Mouse (Mus musculus) CH12.LX (cell line): Measurements from ENCODE around the gene Tnfrsf22. TPM values are rescaled to one million over a fixed set of nuclear protein-coding genes. Genes with fewer than 3 reads are reported as not detected.
"Not testable (repeated sequence)": the region's sequence is repeated elsewhere in the genome, so short reads cannot be mapped to it uniquely, and the experiment has no call there.

Experiments
- DNase-seq: peaks from one replicate; pipeline ENCODE4 v3.0.0-alpha.2; 2013; ENCODE audit errors: extremely low read depth
- H3K27ac ChIP-seq: 2 replicates; pipeline ENCODE4 v1.5.1; 2012; ENCODE audit warnings: low read depth, mild to moderate bottlenecking, control low read depth, moderate library complexity; ENCODE audit not compliant: insufficient read depth
- H3K27me3 ChIP-seq: replicated peaks from 2 replicates; pipeline ENCODE3; 2012; ENCODE audit warnings: inconsistent platforms
- H3K36me3 ChIP-seq, 2 experiments: replicated peaks in 1 of 2; 2 replicates each; pipeline versions ENCODE3 to v1.6.1; 2012; ENCODE audit warnings: inconsistent platforms in 1 of 2, low read length in 1 of 2, mild to moderate bottlenecking in 1 of 2, mixed read lengths in 1 of 2, moderate library complexity in 1 of 2; ENCODE audit not compliant: control insufficient read depth in 1 of 2, insufficient read depth in 1 of 2
- H3K4me1 ChIP-seq, 2 experiments: 2 replicates each; pipeline ENCODE4 v1.6.1; 2012; ENCODE audit warnings: inconsistent platforms in 1 of 2, moderate library complexity in 1 of 2; ENCODE audit not compliant: insufficient read depth in 2 of 2, control insufficient read depth in 1 of 2
- H3K4me2 ChIP-seq: 2 replicates; pipeline ENCODE4 v1.6.1; 2012; ENCODE audit warnings: low read depth, mild to moderate bottlenecking, control low read depth; ENCODE audit not compliant: poor library complexity, insufficient read depth, severe bottlenecking
- H3K4me3 ChIP-seq, 3 experiments: fragments of 150-350 bp in 1 of 3; sonication (generic) in 1 of 3; replicated peaks in 1 of 3; 2 replicates each; pipeline versions ENCODE3 to v1.5.1; 2011 to 2012; ENCODE audit warnings: low read depth in 2 of 3, low read length in 2 of 3, mild to moderate bottlenecking in 2 of 3, moderate library complexity in 2 of 3, control low read depth in 1 of 3, improper control_type of control experiment in 1 of 3, inconsistent platforms in 1 of 3, mixed read lengths in 1 of 3; ENCODE audit not compliant: poor library complexity in 1 of 3
- H3K79me2 ChIP-seq: replicated peaks from 2 replicates; pipeline ENCODE4 v1.6.1; 2012; ENCODE audit warnings: mild to moderate bottlenecking, moderate library complexity; ENCODE audit not compliant: control insufficient read depth, poor library complexity, insufficient read depth, severe bottlenecking; ENCODE audit errors: extremely low read depth
- H3K9ac ChIP-seq: 2 replicates; pipeline ENCODE4 v1.6.1; 2012; ENCODE audit warnings: low read depth, mild to moderate bottlenecking, control low read depth, moderate library complexity; ENCODE audit not compliant: insufficient read depth
- H3K9me3 ChIP-seq: replicated peaks from 2 replicates; pipeline ENCODE3; 2012; ENCODE audit warnings: low read length, inconsistent platforms, mixed read lengths
- BHLHE40 ChIP-seq: IDR thresholded peaks from 2 replicates; pipeline ENCODE4 v1.6.1; 2011; ENCODE audit warnings: mild to moderate bottlenecking, low read depth, low read length, improper control_type of control experiment
- E2F4 ChIP-seq: IDR thresholded peaks from 2 replicates; pipeline ENCODE4 v1.6.1; 2011; ENCODE audit warnings: low read depth, low read length, improper control_type of control experiment; ENCODE audit not compliant: insufficient replicate concordance
- ELF1 ChIP-seq: IDR thresholded peaks from 2 replicates; pipeline ENCODE4 v1.6.1; 2014; ENCODE audit warnings: low read depth, mild to moderate bottlenecking, inconsistent platforms, low read length, improper control_type of control experiment
- ETS1 ChIP-seq: conservative IDR thresholded peaks from 2 replicates; pipeline ENCODE4 v1.6.1; 2012; ENCODE audit warnings: low read depth, mild to moderate bottlenecking, inconsistent platforms, low read length, improper control_type of control experiment, moderate library complexity
- GABPA ChIP-seq: IDR thresholded peaks from 2 replicates; pipeline ENCODE4 v1.6.1; 2012; ENCODE audit warnings: low read depth, low read length, improper control_type of control experiment, inconsistent platforms; ENCODE audit not compliant: insufficient replicate concordance
- HCFC1 ChIP-seq: IDR thresholded peaks from 2 replicates; pipeline ENCODE4 v1.6.1; 2012; ENCODE audit warnings: low read depth, mild to moderate bottlenecking, inconsistent platforms, low read length, improper control_type of control experiment
- IRF4 ChIP-seq: IDR thresholded peaks from 2 replicates; pipeline ENCODE4 v1.6.1; 2014; ENCODE audit warnings: low read depth, mild to moderate bottlenecking, inconsistent platforms, low read length, improper control_type of control experiment
- JUN ChIP-seq: IDR thresholded peaks from 2 replicates; pipeline ENCODE4 v1.6.1; 2011; ENCODE audit warnings: low read depth, mild to moderate bottlenecking, low read length, improper control_type of control experiment, moderate library complexity; ENCODE audit not compliant: insufficient read depth
- KAT2A ChIP-seq: IDR thresholded peaks from 2 replicates; pipeline ENCODE4 v1.6.1; 2012; ENCODE audit warnings: low read length, improper control_type of control experiment, inconsistent platforms; ENCODE audit not compliant: insufficient replicate concordance
- MAFK ChIP-seq: IDR thresholded peaks from 2 replicates; pipeline ENCODE4 v1.6.1; 2011; ENCODE audit warnings: low read length, improper control_type of control experiment; ENCODE audit not compliant: insufficient replicate concordance
- MAX ChIP-seq: IDR thresholded peaks from 2 replicates; pipeline ENCODE4 v1.6.1; 2011; ENCODE audit warnings: low read length, improper control_type of control experiment
- MEF2A ChIP-seq: IDR thresholded peaks from 2 replicates; pipeline ENCODE4 v1.6.1; 2014; ENCODE audit warnings: low read depth, mild to moderate bottlenecking, inconsistent platforms, low read length, improper control_type of control experiment, borderline replicate concordance
- PAX5 ChIP-seq: IDR thresholded peaks from 2 replicates; pipeline ENCODE4 v1.6.1; 2012; ENCODE audit warnings: low read length, inconsistent platforms, mixed read lengths
- POLR2AphosphoS2 ChIP-seq: IDR thresholded peaks from 2 replicates; pipeline ENCODE4 v1.6.1; 2011; ENCODE audit warnings: low read depth, low read length, improper control_type of control experiment
- RAD21 ChIP-seq: IDR thresholded peaks from 2 replicates; pipeline ENCODE4 v1.6.1; 2011; ENCODE audit warnings: low read depth, mild to moderate bottlenecking, low read length, improper control_type of control experiment, moderate library complexity
- RCOR1 ChIP-seq: conservative IDR thresholded peaks from 2 replicates; pipeline ENCODE4 v1.6.1; 2012; ENCODE audit warnings: low read depth, mild to moderate bottlenecking, inconsistent platforms, low read length, improper control_type of control experiment
- SMC3 ChIP-seq: IDR thresholded peaks from 2 replicates; pipeline ENCODE4 v1.6.1; 2011; ENCODE audit warnings: low read depth, low read length, improper control_type of control experiment
- TBP ChIP-seq: conservative IDR thresholded peaks from 2 replicates; pipeline ENCODE4 v1.6.1; 2011; ENCODE audit warnings: low read depth, low read length, improper control_type of control experiment
- TCF12 ChIP-seq: IDR thresholded peaks from 2 replicates; pipeline ENCODE4 v1.6.1; 2014; ENCODE audit warnings: low read depth, mild to moderate bottlenecking, inconsistent platforms, low read length, improper control_type of control experiment
- UBTF ChIP-seq: IDR thresholded peaks from 2 replicates; pipeline ENCODE4 v1.6.1; 2012; ENCODE audit warnings: low read depth, mild to moderate bottlenecking, inconsistent platforms, low read length, improper control_type of control experiment, moderate library complexity
- USF1 ChIP-seq: IDR thresholded peaks from 2 replicates; pipeline ENCODE4 v1.6.1; 2014; ENCODE audit warnings: low read depth, mild to moderate bottlenecking, inconsistent platforms, low read length, improper control_type of control experiment
- USF2 ChIP-seq: conservative IDR thresholded peaks from 2 replicates; pipeline ENCODE4 v1.6.1; 2011; ENCODE audit warnings: low read depth, low read length, improper control_type of control experiment
- ZKSCAN1 ChIP-seq: IDR thresholded peaks from 2 replicates; pipeline ENCODE4 v1.6.1; 2012; ENCODE audit warnings: low read depth, inconsistent platforms, low read length, improper control_type of control experiment, borderline replicate concordance
- ZMIZ1 ChIP-seq: IDR thresholded peaks from 2 replicates; pipeline ENCODE4 v1.6.1; 2012; ENCODE audit warnings: low read depth, mild to moderate bottlenecking, inconsistent platforms, low read length, improper control_type of control experiment
- ZNF384 ChIP-seq: IDR thresholded peaks from 2 replicates; pipeline ENCODE4 v1.6.1; 2012; ENCODE audit warnings: low read depth, low read length, improper control_type of control experiment, inconsistent platforms
- dilution Hi-C: fragments of 300-500 bp; cut with MboI; formaldehyde crosslinking; loops from 2 replicates; pipeline ENCODE4 v1.14.3; 2020; ENCODE audit warnings: low sequenced_read_pairs; ENCODE audit not compliant: extremely low pct_unique_long_range_greater_than_20kb, extremely low pct_ligation_motif_present
- in situ Hi-C: fragments of 300-500 bp; cut with MboI; formaldehyde crosslinking; loops from 3 replicates; pipeline ENCODE4 v1.14.3; 2019; ENCODE audit warnings: low sequenced_read_pairs, low pct_ligation_motif_present, low pct_unique_long_range_greater_than_20kb, mixed read lengths
- polyA plus RNA-seq: library from polyadenylated mRNA; unstranded; fragments of >175 nt; gene quantifications from 2 replicates; pipeline ENCODE4 v1.2.1, GENCODE M21; 2012; ENCODE audit warnings: low read depth; ENCODE audit not compliant: insufficient read length
- total RNA-seq, 2 experiments: library from RNA; depleted of rRNA; stranded (reverse); fragments of 300-350 nt in 1 of 2; fragments of >200 nt in 1 of 2; gene quantifications; 2 replicates each; pipeline ENCODE4 v1.2.3; 2012 to 2014

The Tnfrsf22 gene
- total and polyA plus RNA-seq, 3 experiments = 3.8 to 8.7 (median 5.2) TPM

DNA sequence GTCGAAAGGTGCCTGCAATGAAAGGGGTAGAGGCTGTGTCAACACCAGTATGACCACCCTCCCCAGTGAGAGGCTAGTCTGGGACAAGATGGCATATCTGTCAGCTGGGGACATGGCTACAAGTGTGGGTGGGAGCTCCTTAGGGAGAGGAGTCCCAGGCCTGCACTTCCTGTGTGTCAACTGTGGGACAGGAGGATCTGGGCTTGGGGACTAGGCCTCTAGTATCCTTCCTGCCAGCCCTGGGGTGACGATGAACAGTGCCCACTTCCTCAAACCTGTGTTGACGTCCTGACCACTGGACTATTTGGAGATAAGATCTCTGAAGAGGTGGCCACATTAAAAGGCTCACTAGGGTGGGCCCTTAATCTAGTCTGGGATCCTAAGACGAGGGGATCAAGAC is 40.5 kb upstream of the Tnfrsf22 start:
- in situ Hi-C loops = loop anchor here (5.0 kb wide), 1 partner anchor 93 kb away; no protein-coding TSS in a partner anchor
- TF ChIP-seq USF1 (no peak), GABPA (no peak), TBP (no peak), USF2 (no peak), ELF1 (no peak), JUN (no peak), BHLHE40 (no peak), RAD21 (no peak), MEF2A (no peak), RCOR1 (no peak), E2F4 (no peak), ZMIZ1 (no peak), POLR2AphosphoS2 (no peak), KAT2A (no peak), TCF12 (no peak)
- TF ChIP-seq, all 38 proteins: peak for 0

GRCm38 (mm10) chr7:143689481-143689880 is 40.0 kb upstream of the Tnfrsf22 start:
- in situ Hi-C loops = no loop called here

More for the DNA sequence above, 40.5 kb upstream of the Tnfrsf22 start:
- H3K9ac ChIP-seq = no peak overlapping the region
- DNase-seq = no peak
- dilution Hi-C loops = no loop called here
- no peak overlapping the region for H3K27ac ChIP-seq
- no peak overlapping the region for H3K4me2 ChIP-seq
- H3K9me3 ChIP-seq = no peaks in the 10 kb centered on the region
- no peak overlapping the region for H3K4me3 ChIP-seq
- peaks cover 0 to 5% of the 10 kb centered on the region in 2 experiments; a peak in 1 of 4 replicates for H3K4me1 ChIP-seq
- H3K27me3 ChIP-seq = peaks cover 3% of the 10 kb centered on the region
- H3K79me2 ChIP-seq = no peaks in the 10 kb centered on the region
- H3K36me3 ChIP-seq = peaks cover 3 to 43% of the 10 kb centered on the region in 2 experiments

GRCm38 (mm10) chr7:143686676-143687075 is 37.2 kb upstream of the Tnfrsf22 start:
- H3K9ac ChIP-seq, H3K79me2 ChIP-seq, H3K4me1 ChIP-seq, H3K4me3 ChIP-seq, in situ Hi-C loops, H3K9me3 ChIP-seq, H3K27ac ChIP-seq, H3K27me3 ChIP-seq, H3K4me2 ChIP-seq, DNase-seq, dilution Hi-C loops: not testable (repeated sequence)
- peaks cover 3 to 17% of the 10 kb centered on the region in 2 experiments for H3K36me3 ChIP-seq

More at GRCm38 (mm10) chr7:143689481-143689880, 40.0 kb upstream of the Tnfrsf22 start:
- Histone ChIP-seq H3K9ac (no peak overlapping the region), H3K4me2 (no peak overlapping the region), H3K4me1 (peaks cover 0 to 5% of the 10 kb centered on the region in 2 experiments; a peak in 1 of 4 replicates), H3K4me3 (no peak overlapping the region), H3K9me3 (no peaks in the 10 kb centered on the region), H3K79me2 (no peaks in the 10 kb centered on the region), H3K27me3 (peaks cover 3% of the 10 kb centered on the region), H3K36me3 (peaks cover 3 to 39% of the 10 kb centered on the region in 2 experiments), H3K27ac (no peak overlapping the region)
- no peak for DNase-seq
- dilution Hi-C loops = no loop called here
- TF ChIP-seq MAFK = no peak
- no peak for TF ChIP-seq UBTF
- TF ChIP-seq ZKSCAN1 = no peak
- no peak for TF ChIP-seq PAX5
- TF ChIP-seq MAX = no peak
- no peak for TF ChIP-seq USF1
- no peak for TF ChIP-seq RCOR1
- TF ChIP-seq GABPA = no peak
- TF ChIP-seq ETS1 = no peak
- no peak for TF ChIP-seq TCF12
- no peak for TF ChIP-seq SMC3
- TF ChIP-seq ZNF384 = no peak
- no peak for TF ChIP-seq HCFC1
- no peak for TF ChIP-seq ELF1
- no peak for TF ChIP-seq IRF4
- TF ChIP-seq USF2 = no peak
